8 mouse cellular contexts compared by ENCODE assay signal in genomic region chr8:95080381-95081341, GRCm38 (mm10). TPM values are rescaled to one million over a fixed set of nuclear protein-coding genes. Genes with fewer than 3 reads are reported as not detected.
DNase-seq lines count a peak whose midpoint lies in the region; ATAC-seq and TF ChIP-seq lines count a peak whose summit lies in the region.

Gene Katnb1 (plus strand): TSS chr8:95081186.

- H3K4me1 ChIP-seq in heart, embryonic 12.5 days (replicated peaks), result peaks cover 17% of the 10 kb centered on the region
- H3K4me1 ChIP-seq in kidney, postnatal 0 days (replicated peaks; ENCODE audit: insufficient read depth, low read length), result no peaks in the 10 kb centered on the region; the same call in 1 of the 2 replicates
- H3K4me1 ChIP-seq in liver, embryonic 11.5 days (replicated peaks; ENCODE audit: control insufficient read depth, insufficient read depth, low read length), result peaks cover 18% of the 10 kb centered on the region
- H3K4me1 ChIP-seq in stomach, embryonic 14.5 days (ENCODE audit: control insufficient read depth, insufficient read depth, low read length), result peaks cover 6% of the 10 kb centered on the region; the same call in 1 of the 2 replicates

- peak within 1 kb of the TSS; percentile 92 for H3K4me2 ChIP-seq in heart, embryonic 12.5 days
- peak within 1 kb of the TSS; percentile 88 for H3K4me2 ChIP-seq in kidney, postnatal 0 days (ENCODE audit: low read length)
- H3K4me2 ChIP-seq in liver, embryonic 11.5 days, result peak within 1 kb of the TSS; percentile 92
- peak within 1 kb of the TSS; percentile 84 for H3K4me2 ChIP-seq in stomach, embryonic 14.5 days (replicated peaks; ENCODE audit: low read depth, low read length)

- DNase-seq in CD4-positive helper T cell, adult 2 months (ENCODE audit: low read depth, low spot score), result peak; percentile 100
- DNase-seq in brain, embryonic 18.5 days (ENCODE audit: low read depth, low spot score), result peak; percentile 100
- peak; percentile 100 for DNase-seq in kidney, postnatal 0 days (ENCODE audit: low spot score)
- peak; percentile 92 for DNase-seq in liver, embryonic 11.5 days (ENCODE audit: low spot score)
- peak; percentile 100 for DNase-seq in naive thymus-derived CD4-positive, alpha-beta T cell, adult 2 months (ENCODE audit: low read depth)

- under 1% methylated on average over 47 of the region's 47 CpGs for WGBS in heart, embryonic 12.5 days
- under 1% methylated on average over 47 of the region's 47 CpGs for WGBS in kidney, postnatal 0 days
- WGBS in liver, embryonic 11.5 days, result under 1% methylated on average over 47 of the region's 47 CpGs
- WGBS in stomach, embryonic 14.5 days, result under 1% methylated on average over 47 of the region's 47 CpGs

- no peak for TF ChIP-seq CTCF in kidney, postnatal 0 days (IDR thresholded peaks at IDR 0.05; ENCODE audit: low read depth)

- no peaks in the 10 kb centered on the region for H3K9me3 ChIP-seq in heart, embryonic 12.5 days (replicated peaks)
- no peaks in the 10 kb centered on the region for H3K9me3 ChIP-seq in kidney, postnatal 0 days (replicated peaks; ENCODE audit: low read length)
- no peaks in the 10 kb centered on the region for H3K9me3 ChIP-seq in liver, embryonic 11.5 days (ENCODE audit: control insufficient read depth, low read length)
- H3K9me3 ChIP-seq in stomach, embryonic 14.5 days (ENCODE audit: control insufficient read depth, low read depth, low read length), result no peaks in the 10 kb centered on the region

- H3K4me3 ChIP-seq in heart, embryonic 12.5 days, result peak within 1 kb of the TSS; percentile 78
- peak within 1 kb of the TSS; percentile 78 for H3K4me3 ChIP-seq in kidney, postnatal 0 days (replicated peaks; ENCODE audit: low read depth, low read length)
- peak within 1 kb of the TSS; percentile 70 for H3K4me3 ChIP-seq in liver, embryonic 11.5 days (ENCODE audit: low read depth, low read length)
- H3K4me3 ChIP-seq in stomach, embryonic 14.5 days (ENCODE audit: low read depth, low read length), result peak within 1 kb of the TSS; percentile 91

- H3K36me3 ChIP-seq in heart, embryonic 12.5 days, result peaks cover 28% of the 10 kb centered on the region
- H3K36me3 ChIP-seq in kidney, postnatal 0 days (ENCODE audit: insufficient read depth, low read length), result no peaks in the 10 kb centered on the region
- H3K36me3 ChIP-seq in liver, embryonic 11.5 days (ENCODE audit: control insufficient read depth, insufficient read depth, low read length), result peaks cover 6% of the 10 kb centered on the region; the same call in 1 of the 2 replicates
- no peaks in the 10 kb centered on the region; the same call in 1 of the 2 replicates for H3K36me3 ChIP-seq in stomach, embryonic 14.5 days (ENCODE audit: control insufficient read depth, insufficient read depth, low read length)

- peaks cover 3% of the 10 kb centered on the region; the same call in 1 of the 2 replicates for H3K27me3 ChIP-seq in heart, embryonic 12.5 days (replicated peaks)
- no peaks in the 10 kb centered on the region for H3K27me3 ChIP-seq in kidney, postnatal 0 days (ENCODE audit: insufficient read depth, low read length)
- no peaks in the 10 kb centered on the region for H3K27me3 ChIP-seq in liver, embryonic 11.5 days (replicated peaks; ENCODE audit: control insufficient read depth, insufficient read depth, low read length)
- H3K27me3 ChIP-seq in stomach, embryonic 14.5 days (ENCODE audit: control insufficient read depth, insufficient read depth, low read length), result no peaks in the 10 kb centered on the region

- H3K27ac ChIP-seq in heart, embryonic 12.5 days (ENCODE audit: poor library complexity, severe bottlenecking), result peak within 1 kb of the TSS; percentile 72
- peak within 1 kb of the TSS; percentile 81 for H3K27ac ChIP-seq in kidney, postnatal 0 days
- H3K27ac ChIP-seq in liver, embryonic 11.5 days (ENCODE audit: low read depth, low read length), result peak within 1 kb of the TSS; percentile 75
- H3K27ac ChIP-seq in stomach, embryonic 14.5 days (ENCODE audit: low read length), result peak within 1 kb of the TSS; percentile 66; the same call in 1 of the 2 replicates

- H3K9ac ChIP-seq in heart, embryonic 12.5 days, result peak within 1 kb of the TSS; percentile 82
- H3K9ac ChIP-seq in kidney, postnatal 0 days (ENCODE audit: low read depth, low read length), result peak within 1 kb of the TSS; percentile 67
- H3K9ac ChIP-seq in liver, embryonic 11.5 days (ENCODE audit: low read depth, low read length), result peak within 1 kb of the TSS; percentile 81
- H3K9ac ChIP-seq in stomach, embryonic 14.5 days (replicated peaks; ENCODE audit: low read depth, low read length), result peak within 1 kb of the TSS; percentile 68

- ATAC-seq in erythroid progenitor cell, adult 5-6 weeks (replicated peaks; ENCODE audit: low FRiP score, poor library complexity, severe bottlenecking), result peak; percentile 87
- peak; percentile 97 for ATAC-seq in heart, embryonic 12.5 days (ENCODE audit: insufficient number of reproducible peaks, low FRiP score)
- peak; percentile 97 for ATAC-seq in kidney, postnatal 0 days (replicated peaks; ENCODE audit: low FRiP score, low read depth)
- peak; percentile 93 for ATAC-seq in liver, embryonic 11.5 days (replicated peaks; ENCODE audit: low FRiP score)
- peak; percentile 97 for ATAC-seq in stomach, embryonic 14.5 days (ENCODE audit: insufficient number of reproducible peaks, insufficient read depth, low FRiP score, low read depth)

RNA-seq across cellular contexts. Expression of gene Katnb1, which starts in this region (rescaled TPM):
- total RNA-seq in erythroid progenitor cell, adult 5-6 weeks (2015; ENCODE audit: low replicate concordance), result 8.8 and 10.8 TPM in 2 replicates
- 13.9 and 23.1 TPM in 2 replicates for total RNA-seq in erythroid progenitor cell, adult 5-6 weeks (2017; ENCODE audit: low replicate concordance)
- 18.4 and 25.8 TPM in 2 replicates for polyA plus RNA-seq in heart, embryonic 12.5 days (2016; fragmentation: Nextera tagmentation; extraction: Ambion mirVana)
- 21.2 and 22.9 TPM in 2 replicates for polyA plus RNA-seq in kidney, postnatal 0 days (2015; fragmentation: Nextera tagmentation; extraction: Ambion mirVana)
- polyA plus RNA-seq in liver, embryonic 11.5 days (2014; fragmentation: Nextera tagmentation; extraction: Ambion mirVana), result 25.1 and 26.6 TPM in 2 replicates
- polyA plus RNA-seq in stomach, embryonic 14.5 days (2014; fragmentation: Nextera tagmentation; extraction: Ambion mirVana), result 17.9 and 21.1 TPM in 2 replicates

Comparison
In these comparisons a context has a peak if more than half of its experiments do, and no peak if none do; other contexts are left out.
1. Peak in every context shown above with its lines: DNase-seq, ATAC-seq, H3K4me3 ChIP-seq and H3K27ac ChIP-seq.